In the genomic region with DNA sequence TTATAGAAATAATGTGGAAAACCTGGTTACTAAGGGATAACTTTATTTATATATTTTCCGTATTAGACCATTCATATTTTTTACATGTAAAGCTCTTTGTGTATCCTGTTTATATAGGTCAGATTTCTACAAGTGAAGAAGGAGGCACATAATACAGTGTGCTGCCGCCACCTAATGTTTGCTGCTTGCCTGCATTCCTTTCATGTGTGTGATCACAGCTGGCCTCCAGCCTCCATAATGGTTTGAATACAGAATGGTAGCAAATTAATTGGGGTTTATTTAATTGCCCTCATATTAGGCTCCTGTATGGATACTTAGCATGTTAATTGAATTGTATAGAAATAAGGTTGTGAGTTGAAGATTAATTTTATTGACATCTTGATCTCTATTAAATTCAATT, we compare ENCODE assay signal across 8 mouse cellular contexts.
DNase-seq lines count a peak whose midpoint lies in the region; TF ChIP-seq lines count a peak whose summit lies in the region.

No protein-coding gene starts in this region.

- TF ChIP-seq CTCF in bone marrow, adult 2 months (IDR thresholded peaks at IDR 0.05; ENCODE audit: control insufficient read depth, insufficient read depth, low read length) = peak; percentile 45; the same call in 1 of the 2 replicates

- no peaks in the 10 kb centered on the region for H3K9me3 ChIP-seq in heart, embryonic 10.5 days

- H3K27ac ChIP-seq in heart, embryonic 10.5 days = no peak overlapping the region
- H3K27ac ChIP-seq in bone marrow, adult 2 months (ENCODE audit: control insufficient read depth, insufficient read depth, low read depth, low read length, poor library complexity) = no peak overlapping the region

- intact Hi-C loops in heart, postnatal 14 days (cut with DNase I) = loop anchor here (2.0 to 5.0 kb wide), 4 partner anchors 52 to 386 kb away; no protein-coding TSS in a partner anchor

- H3K4me1 ChIP-seq in heart, embryonic 10.5 days = peaks cover 42% of the 10 kb centered on the region
- peaks cover 11% of the 10 kb centered on the region for H3K4me1 ChIP-seq in bone marrow, adult 2 months (ENCODE audit: control insufficient read depth, insufficient read depth, low read length)

- H3K4me3 ChIP-seq in heart, embryonic 10.5 days = no peak overlapping the region
- H3K4me3 ChIP-seq in bone marrow, adult 2 months (replicated peaks; ENCODE audit: control insufficient read depth, low read depth, low read length) = no peak overlapping the region

- TF ChIP-seq POLR2A in bone marrow, adult 2 months (IDR thresholded peaks at IDR 0.05; ENCODE audit: borderline replicate concordance, control insufficient read depth, low read depth, low read length) = no peak

- 69% methylated on average over 2 of the region's 2 CpGs for WGBS in heart, embryonic 10.5 days
- 64% methylated on average over 2 of the region's 2 CpGs for WGBS in bone marrow, adult 2 months

- H3K36me3 ChIP-seq in heart, embryonic 10.5 days = no peaks in the 10 kb centered on the region

- peak; percentile 47 to 58 for DNase-seq in heart, postnatal 14 days
- DNase-seq in heart, embryonic 10.5 days (ENCODE audit: low spot score) = no peak
- DNase-seq in A20 (ENCODE audit: low read depth, low spot score) = peak; percentile 29
- peak; percentile 39 for DNase-seq in induced T-regulatory cell, adult 2 months (ENCODE audit: low read depth)
- DNase-seq in retina, embryonic 14.5 days (ENCODE audit: low spot score) = peak; percentile 77
- DNase-seq in testis, postnatal 14 days (ENCODE audit: low spot score) = no peak
- no peak for DNase-seq in layer of hippocampus, adult 8-10 months (ENCODE audit: low spot score in 2 of 2)

- H3K27me3 ChIP-seq in heart, embryonic 10.5 days (ENCODE audit: insufficient read depth, poor library complexity, severe bottlenecking) = no peaks in the 10 kb centered on the region

Comparison
In these comparisons a context has a peak if more than half of its experiments do, and no peak if none do; other contexts are left out.
1. DNase-seq: peak in heart, postnatal 14 days (2 of 2), A20 (single experiment), induced T-regulatory cell, adult 2 months (single experiment) and retina, embryonic 14.5 days (single experiment); none in heart, embryonic 10.5 days (single experiment), testis, postnatal 14 days (single experiment) and layer of hippocampus, adult 8-10 months (0 of 2).